ENCODE assay signal across 9 mouse cellular contexts in the genomic region with DNA sequence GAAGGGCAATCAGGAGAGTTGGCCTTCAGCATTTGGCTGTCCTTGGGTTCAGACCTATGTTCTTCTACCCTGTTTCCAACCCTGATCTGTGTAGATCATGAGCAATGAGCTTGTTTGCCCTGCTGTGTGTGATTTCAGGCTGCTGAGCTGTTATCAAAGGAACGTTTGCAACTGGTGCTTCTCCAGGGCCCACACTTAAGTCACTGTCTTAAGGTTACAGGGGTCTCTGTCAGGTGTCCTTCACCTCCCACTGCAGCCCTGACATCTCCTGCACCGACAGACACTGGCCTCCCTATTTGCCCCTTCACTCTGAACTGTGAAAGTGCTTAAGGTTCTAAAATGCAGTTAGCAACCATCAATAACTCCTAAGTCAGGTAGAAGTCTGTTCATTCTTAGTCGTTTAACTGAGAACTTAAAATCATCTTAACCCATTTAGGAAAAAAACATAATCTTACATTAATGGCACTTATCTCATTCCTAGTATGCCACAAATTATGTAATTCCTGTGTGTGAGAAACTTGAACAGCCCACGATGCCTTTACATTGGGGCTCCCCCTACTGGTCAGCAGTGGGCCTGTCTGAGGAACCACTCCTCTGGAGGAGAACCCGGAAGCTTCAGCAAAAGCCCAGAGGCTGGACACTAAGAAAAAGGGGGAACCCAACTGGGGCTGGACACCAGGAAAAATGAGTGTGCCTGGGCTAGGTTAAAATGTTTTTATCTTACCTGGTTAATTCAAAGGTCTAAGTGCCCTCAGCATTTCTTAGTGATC.
DNase-seq lines count a peak whose midpoint lies in the region; ATAC-seq and TF ChIP-seq lines count a peak whose summit lies in the region.
"Had no signal": no experiment of that assay in that cellular context is flagged by ENCODE, and none has a peak within 500 bp of the region (broad histone marks: within the 10 kb centered on the region; RNA-seq: fewer than 3 reads in every experiment).

No protein-coding gene starts in this region.

- H3K36me3 ChIP-seq in forebrain, embryonic 10.5 days (replicated peaks), result no peaks in the 10 kb centered on the region
- no peaks in the 10 kb centered on the region for H3K36me3 ChIP-seq in forebrain, embryonic 12.5 days (replicated peaks)
- no peaks in the 10 kb centered on the region for H3K36me3 ChIP-seq in forebrain, embryonic 13.5 days (ENCODE audit: poor library complexity, severe bottlenecking)
- no peaks in the 10 kb centered on the region for H3K36me3 ChIP-seq in spleen, adult 2 months (ENCODE audit: control insufficient read depth, insufficient read depth, low read length)
- H3K36me3 ChIP-seq: neural tube, embryonic 13.5 days had no signal

- ATAC-seq in forebrain, embryonic 12.5 days (ENCODE audit: low FRiP score), result no peak
- peak; percentile 57; the same call in 1 of the 2 replicates for ATAC-seq in forebrain, embryonic 13.5 days
- peak; percentile 99 for ATAC-seq in megakaryocyte progenitor cell, adult 5-6 weeks (replicated peaks; ENCODE audit: poor library complexity)

- DNase-seq in forebrain, embryonic 10.5 days (ENCODE audit: extremely low spot score, low spot score), result peak; percentile 71
- DNase-seq in c-Kit-negative CD71-positive TER-119-positive erythroid progenitor cells, embryonic 14.5 days (ENCODE audit: low read depth, low spot score), result peak; percentile 24
- peak; percentile 88 for DNase-seq in heart, postnatal 4 days
- DNase-seq in left cerebral cortex, adult 11 months (ENCODE audit: low spot score), result peak; percentile 64
- peak in 1 of 2 experiments; percentile 49 for DNase-seq in spleen, adult 2 months (ENCODE audit: low read depth in 1 of 2, low spot score in 2 of 2)

- H3K9me3 ChIP-seq in forebrain, embryonic 10.5 days, result no peaks in the 10 kb centered on the region
- no peaks in the 10 kb centered on the region for H3K9me3 ChIP-seq in forebrain, embryonic 12.5 days
- no peaks in the 10 kb centered on the region for H3K9me3 ChIP-seq in forebrain, embryonic 13.5 days (replicated peaks)
- H3K9me3 ChIP-seq: neural tube, embryonic 13.5 days had no signal

- H3K27ac ChIP-seq in forebrain, embryonic 10.5 days, result no peak overlapping the region
- H3K27ac ChIP-seq in forebrain, embryonic 12.5 days, result no peak overlapping the region
- no peak overlapping the region for H3K27ac ChIP-seq in forebrain, embryonic 13.5 days
- H3K27ac ChIP-seq in spleen, adult 2 months (ENCODE audit: insufficient read depth, low read length), result no peak overlapping the region
- H3K27ac ChIP-seq: neural tube, embryonic 13.5 days had no signal

- WGBS in forebrain, embryonic 10.5 days, result 25% methylated on average over 5 of the region's 5 CpGs
- 28% methylated on average over 5 of the region's 5 CpGs for WGBS in forebrain, embryonic 12.5 days
- 24% methylated on average over 5 of the region's 5 CpGs for WGBS in forebrain, embryonic 13.5 days
- WGBS in spleen, adult 2 months, result 25% methylated on average over 5 of the region's 5 CpGs

- peak; percentile 62; the same call in 1 of the 2 replicates for TF ChIP-seq CTCF in spleen, adult 2 months (IDR thresholded peaks at IDR 0.05; ENCODE audit: extremely low read depth, insufficient read depth, insufficient read length, insufficient replicate concordance)

- no peaks in the 10 kb centered on the region for H3K4me1 ChIP-seq in forebrain, embryonic 10.5 days
- H3K4me1 ChIP-seq in forebrain, embryonic 12.5 days, result no peaks in the 10 kb centered on the region
- peaks cover 2% of the 10 kb centered on the region; the same call in 1 of the 2 replicates for H3K4me1 ChIP-seq in forebrain, embryonic 13.5 days
- no peaks in the 10 kb centered on the region for H3K4me1 ChIP-seq in spleen, adult 2 months (ENCODE audit: control insufficient read depth, insufficient read depth, insufficient read length)

- H3K4me2 ChIP-seq in forebrain, embryonic 12.5 days, result no peak overlapping the region
- no peak overlapping the region for H3K4me2 ChIP-seq in forebrain, embryonic 13.5 days
- H3K4me2 ChIP-seq: neural tube, embryonic 13.5 days had no signal

- TF ChIP-seq POLR2A in spleen, adult 2 months (IDR thresholded peaks at IDR 0.05; ENCODE audit: low read depth, low read length), result no peak

- no peak overlapping the region for H3K4me3 ChIP-seq in forebrain, embryonic 10.5 days
- no peak overlapping the region for H3K4me3 ChIP-seq in forebrain, embryonic 12.5 days (replicated peaks)
- no peak overlapping the region for H3K4me3 ChIP-seq in forebrain, embryonic 13.5 days
- H3K4me3 ChIP-seq in spleen, adult 2 months (ENCODE audit: extremely low read depth, insufficient read depth, insufficient read length), result no peak overlapping the region
- H3K4me3 ChIP-seq: neural tube, embryonic 13.5 days had no signal

- H3K27me3 ChIP-seq in forebrain, embryonic 10.5 days (ENCODE audit: poor library complexity, severe bottlenecking), result no peaks in the 10 kb centered on the region; the same call in 1 of the 2 replicates
- H3K27me3 ChIP-seq in forebrain, embryonic 12.5 days, result peaks cover 13% of the 10 kb centered on the region; the same call in 1 of the 2 replicates
- peaks cover 11% of the 10 kb centered on the region; the same call in 1 of the 2 replicates for H3K27me3 ChIP-seq in forebrain, embryonic 13.5 days
- H3K27me3 ChIP-seq in spleen, adult 2 months (ENCODE audit: control insufficient read depth, insufficient read depth, low read length), result no peaks in the 10 kb centered on the region

- no peak overlapping the region for H3K9ac ChIP-seq in forebrain, embryonic 12.5 days
- no peak overlapping the region for H3K9ac ChIP-seq in forebrain, embryonic 13.5 days
- H3K9ac ChIP-seq: neural tube, embryonic 13.5 days had no signal
